Mouse (Mus musculus) mouse embryonic stem cell (cell line): ENCODE results near the gene Acsbg2.

ENCODE experiments used
- in situ Hi-C, 2 experiments: fragments of 300-500 bp; cut with MboI; formaldehyde crosslinking; loops; 1 replicate in 1 of 2; 3 replicates in 1 of 2; pipeline ENCODE4 v1.14.3; 2019 to 2020; ENCODE audit warnings: low sequenced_read_pairs in 2 of 2, low pct_unique_long_range_greater_than_20kb in 1 of 2, mixed read lengths in 1 of 2; ENCODE audit not compliant: unreplicated experiment in 1 of 2

Gene Acsbg2

DNA sequence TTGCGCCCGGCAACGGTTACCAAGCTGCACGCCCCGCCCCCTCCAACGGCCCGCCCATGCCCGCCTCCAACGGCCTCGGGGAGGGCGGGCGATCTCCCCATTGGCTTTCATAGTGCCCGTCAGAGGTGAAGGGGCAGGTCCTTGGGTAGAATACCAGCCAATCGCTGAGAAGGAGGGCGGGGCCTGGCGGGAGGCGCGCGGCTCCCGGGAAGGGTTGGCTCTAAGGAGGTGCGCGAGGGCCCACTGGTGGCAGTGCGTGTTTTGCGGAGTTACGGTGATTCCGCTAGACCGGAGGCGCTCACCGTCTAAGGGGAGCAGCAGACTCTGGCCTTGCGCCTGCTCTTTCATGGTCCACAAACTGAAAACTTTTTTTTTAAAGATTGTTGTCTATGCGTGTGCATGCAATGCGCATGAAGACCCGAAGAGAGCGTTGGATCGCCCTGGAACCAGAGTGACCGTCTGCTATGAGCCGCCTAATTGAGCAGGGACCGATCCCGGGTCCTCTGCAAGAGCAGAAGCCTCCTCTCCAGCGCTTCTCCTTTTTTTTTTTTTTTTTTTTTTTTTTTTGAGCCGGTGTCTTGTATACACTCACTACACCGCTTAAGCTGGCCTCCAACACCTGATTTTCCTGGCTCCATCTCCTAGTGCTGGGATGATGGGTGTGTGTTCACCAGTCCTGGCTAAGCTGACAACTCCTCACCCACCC lies 43.0 kb downstream of the Acsbg2 start:
- in situ Hi-C loops = no loop called here

GRCm38 (mm10) chr17:56830411-56831110 lies 43.7 kb downstream of the Acsbg2 start, which contains the start of gene Rfx2:
TSS of gene Rfx2 (minus strand) at chr17:56831013.
- in situ Hi-C loops = no loop called here

DNA sequence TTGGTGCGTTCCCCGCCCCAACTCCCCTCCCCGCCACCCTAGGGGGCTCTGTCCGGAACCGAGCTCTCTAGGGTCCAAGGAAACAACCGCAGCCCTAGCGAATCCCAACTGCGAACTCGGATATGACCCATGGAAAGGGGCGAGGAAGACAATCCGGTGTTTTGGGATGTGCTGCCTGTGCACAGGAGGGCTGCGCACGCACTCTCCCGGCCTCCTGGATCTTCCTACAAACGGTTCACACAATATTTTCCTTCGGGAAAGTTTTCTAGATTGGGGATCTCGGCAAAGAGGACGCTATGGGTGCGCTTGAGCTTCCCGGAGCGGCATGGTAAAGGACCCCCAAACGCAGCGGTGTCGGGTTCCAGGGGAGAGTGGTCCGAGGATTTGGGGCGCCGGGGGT lies 44.5 kb downstream of the Acsbg2 start:
- in situ Hi-C loops = no loop called here

GRCm38 (mm10) chr17:56829171-56829570 lies 45.1 kb downstream of the Acsbg2 start:
- in situ Hi-C loops = no loop called here

DNA sequence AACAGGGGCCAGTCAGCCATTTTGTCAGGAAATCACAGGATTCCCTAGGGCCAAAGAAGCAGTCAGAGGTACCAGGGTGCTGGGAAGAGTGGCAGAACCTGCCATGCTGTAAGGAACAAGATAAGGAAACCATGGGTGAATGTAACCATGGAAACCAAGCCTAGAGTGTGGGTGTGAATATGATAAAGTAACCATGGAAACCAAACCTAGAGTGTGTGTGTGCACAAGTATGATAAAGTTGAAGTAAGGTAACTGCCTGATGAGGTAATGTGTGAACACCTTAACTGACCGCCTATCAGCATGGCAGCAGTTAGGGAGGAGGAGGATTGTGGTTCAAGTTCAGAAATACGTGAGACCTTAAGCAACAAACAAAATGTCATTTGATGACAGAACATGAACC lies 47.5 kb downstream of the Acsbg2 start:
- in situ Hi-C loops = no loop called here

DNA sequence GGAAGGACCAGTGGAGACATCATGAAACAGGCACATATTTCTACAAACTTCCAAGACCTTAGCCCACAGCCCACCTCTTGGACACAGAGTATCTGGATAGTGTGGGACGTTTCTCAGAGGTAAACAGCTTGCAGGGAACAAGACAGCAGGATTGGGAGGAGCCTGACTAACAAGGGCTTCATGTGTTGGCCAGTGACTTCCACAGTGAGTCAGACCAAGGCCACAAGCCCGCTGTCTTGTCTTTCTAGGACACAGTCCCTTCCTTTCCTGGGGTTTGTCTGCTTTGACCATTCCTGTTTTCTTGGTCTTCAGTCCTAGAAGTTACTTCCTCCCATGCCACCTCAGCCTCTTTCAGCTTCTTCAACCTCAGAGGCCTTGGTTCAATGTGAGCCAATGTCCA lies 50.9 kb downstream of the Acsbg2 start:
- in situ Hi-C loops = no loop called here

- in situ Hi-C loops = no loop called here
Observed at GRCm38 (mm10) chr17:56822380-56822779, 51.9 kb downstream of the Acsbg2 start.

DNA sequence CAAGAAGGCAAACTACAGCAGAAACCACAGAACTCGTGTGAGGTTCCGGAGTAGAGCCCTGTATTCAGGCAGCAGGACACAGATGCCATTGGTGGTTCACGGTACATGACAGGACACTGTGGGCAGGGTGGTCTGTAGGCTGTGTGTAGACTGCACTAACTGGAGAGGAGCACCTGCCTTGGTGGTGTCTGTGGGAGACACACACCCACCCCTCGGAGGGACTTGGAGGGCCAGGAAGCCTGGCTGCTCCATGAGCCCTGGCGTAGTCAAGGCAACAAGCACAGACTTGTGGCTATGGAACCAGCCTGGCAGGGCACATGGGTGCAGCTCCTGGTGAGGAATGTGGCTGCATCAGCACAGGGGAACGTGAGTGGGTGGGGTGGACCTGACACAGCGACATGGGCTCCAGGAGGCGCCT lies 54.5 kb downstream of the Acsbg2 start:
- in situ Hi-C loops = loop anchor here in 1 of 2 experiments (5.0 kb wide), 1 partner anchor 38 kb away; no protein-coding TSS in a partner anchor

- in situ Hi-C loops = loop anchor here in 1 of 2 experiments (5.0 kb wide), 1 partner anchor 38 kb away; no protein-coding TSS in a partner anchor
Observed at GRCm38 (mm10) chr17:56819032-56819545, 55.2 kb downstream of the Acsbg2 start.

DNA sequence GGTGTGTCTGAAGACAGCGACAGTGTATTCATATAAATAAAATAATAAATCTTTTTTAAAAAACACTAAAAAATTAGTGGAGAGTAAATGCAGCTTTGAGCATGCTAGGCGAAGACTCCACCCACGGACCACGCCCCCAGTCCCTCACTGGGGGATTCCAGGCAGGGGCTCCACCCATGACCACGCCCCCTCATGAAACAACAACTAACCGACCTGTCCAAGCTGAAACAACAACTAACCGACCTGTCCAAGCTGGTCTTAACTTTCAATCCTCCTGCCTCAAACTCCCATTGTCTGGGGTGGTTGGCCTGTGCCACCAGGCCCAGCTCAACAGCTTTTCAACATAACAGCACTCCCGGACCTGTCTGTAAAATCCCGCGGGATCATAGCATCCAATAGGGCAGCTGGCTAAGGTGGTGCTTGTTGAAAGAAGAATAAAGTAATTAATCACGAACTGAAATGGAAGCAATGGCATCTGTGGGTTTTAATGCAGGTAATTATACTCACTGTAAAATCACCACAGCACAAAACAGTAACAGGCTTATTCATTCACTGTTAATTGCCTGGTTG lies 56.1 kb downstream of the Acsbg2 start:
- in situ Hi-C loops = loop anchor here in 1 of 2 experiments (5.0 kb wide), 1 partner anchor 39 kb away; no protein-coding TSS in a partner anchor

GRCm38 (mm10) chr17:56815057-56815345 lies 59.2 kb downstream of the Acsbg2 start:
- in situ Hi-C loops = loop anchor here in 1 of 2 experiments (5.0 kb wide), 1 partner anchor 42 kb away; no protein-coding TSS in a partner anchor

DNA sequence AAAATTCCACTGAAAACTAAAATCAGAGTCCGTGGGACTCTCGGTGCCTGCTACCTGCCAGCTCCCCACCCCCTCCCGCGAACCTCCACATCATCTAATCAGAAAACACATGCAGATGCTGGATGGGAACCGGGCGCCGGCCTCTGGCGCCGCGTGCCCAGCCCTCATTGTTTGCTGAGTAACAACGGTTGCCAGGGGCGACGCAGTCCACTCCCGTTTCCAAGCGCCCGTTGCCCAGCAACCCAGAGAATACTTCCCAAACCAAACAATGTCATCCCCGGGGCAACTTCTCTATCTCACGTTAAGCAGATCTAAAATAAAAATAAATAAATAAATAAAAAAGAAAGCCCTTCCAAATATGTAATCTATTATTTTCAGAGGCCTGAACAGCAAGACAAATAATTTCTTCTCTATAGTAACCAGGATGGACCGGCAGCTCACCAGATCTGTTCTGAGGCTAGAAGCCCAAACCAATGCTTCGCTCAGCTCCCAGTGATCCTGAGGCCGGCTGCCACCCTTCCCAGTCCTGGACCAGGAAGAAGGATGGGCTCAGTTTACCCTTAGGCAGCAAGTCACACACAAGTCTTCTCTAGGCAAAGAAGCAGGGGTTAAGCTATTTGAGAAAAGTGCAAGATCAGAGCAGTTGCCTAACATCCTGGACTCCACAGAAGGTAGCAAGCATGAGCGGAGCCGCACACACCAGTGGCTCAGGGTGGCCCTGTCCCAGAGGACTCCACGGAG lies 59.8 kb downstream of the Acsbg2 start:
- in situ Hi-C loops = loop anchor here (5.0 kb wide), 1 partner anchor 43 kb away; no protein-coding TSS in a partner anchor

DNA sequence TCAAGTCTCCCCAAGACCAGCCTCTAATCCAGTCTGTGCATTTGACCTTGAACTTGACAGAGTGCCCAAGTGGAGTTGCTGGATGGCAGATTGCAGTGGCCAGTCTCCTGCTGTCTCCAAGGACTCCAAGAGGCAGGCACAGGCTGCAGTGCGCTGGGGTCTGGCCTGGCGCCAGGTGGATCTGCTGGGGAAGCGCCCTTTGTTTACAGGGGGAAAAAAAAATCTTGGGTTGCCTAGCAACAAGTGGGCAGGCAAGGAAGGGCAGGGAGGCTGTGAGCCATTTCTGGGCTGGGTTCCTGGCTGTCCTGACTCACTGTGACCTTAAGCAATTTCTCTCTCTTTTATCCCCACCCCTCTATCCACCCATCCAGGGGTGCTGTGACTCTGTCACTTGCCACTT lies 64.0 kb downstream of the Acsbg2 start:
- in situ Hi-C loops = loop anchor here in 1 of 2 experiments (5.0 kb wide), 1 partner anchor 47 kb away; no protein-coding TSS in a partner anchor

- in situ Hi-C loops = loop anchor here in 1 of 2 experiments (5.0 kb wide), 1 partner anchor 129 kb away; the partner anchor contains the start of gene Mllt1
Observed at GRCm38 (mm10) chr17:56808518-56808917, 65.7 kb downstream of the Acsbg2 start.

DNA sequence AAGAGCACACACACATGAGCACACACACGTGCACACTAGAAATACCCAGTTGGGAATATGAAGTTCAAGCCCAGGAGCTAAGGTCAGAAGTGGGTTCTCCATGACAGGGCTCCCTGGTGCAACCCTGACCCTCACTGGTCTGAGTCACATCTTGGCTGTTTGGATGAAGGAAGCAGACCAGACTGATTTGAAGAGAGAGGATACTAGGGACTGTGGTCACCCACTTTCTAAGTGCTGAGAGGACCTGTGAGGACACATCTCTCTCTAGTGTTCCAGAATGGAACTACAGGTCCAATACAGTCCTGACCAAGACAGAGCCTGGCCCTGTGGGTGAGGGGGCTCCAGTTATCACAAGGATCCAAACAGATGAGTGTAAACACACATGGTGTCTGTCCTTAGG lies 68.5 kb downstream of the Acsbg2 start:
- in situ Hi-C loops = loop anchor here in 1 of 2 experiments (5.0 kb wide), 1 partner anchor 132 kb away; the partner anchor contains the start of gene Mllt1

DNA sequence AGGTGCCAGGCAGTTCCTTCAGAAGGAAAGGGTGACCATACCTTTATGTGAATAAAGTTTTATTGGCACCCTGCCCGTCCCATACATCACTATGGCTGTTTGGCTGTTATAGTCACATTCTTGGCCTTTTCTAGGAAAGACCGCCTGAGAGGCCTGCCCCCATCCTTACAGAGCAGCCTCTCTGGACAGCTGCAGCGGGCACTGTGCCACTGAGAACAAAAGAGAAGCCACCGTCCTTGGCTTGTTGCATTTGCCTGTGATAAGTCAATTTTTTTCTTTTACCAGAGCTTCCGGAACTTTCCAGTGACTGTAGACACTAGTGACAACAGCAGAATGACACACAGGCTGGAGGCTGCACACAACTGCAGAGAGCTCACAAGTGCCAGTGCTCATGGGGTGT lies 69.3 kb downstream of the Acsbg2 start:
- in situ Hi-C loops = loop anchor here in 1 of 2 experiments (5.0 kb wide), 1 partner anchor 132 kb away; the partner anchor contains the start of gene Mllt1

DNA sequence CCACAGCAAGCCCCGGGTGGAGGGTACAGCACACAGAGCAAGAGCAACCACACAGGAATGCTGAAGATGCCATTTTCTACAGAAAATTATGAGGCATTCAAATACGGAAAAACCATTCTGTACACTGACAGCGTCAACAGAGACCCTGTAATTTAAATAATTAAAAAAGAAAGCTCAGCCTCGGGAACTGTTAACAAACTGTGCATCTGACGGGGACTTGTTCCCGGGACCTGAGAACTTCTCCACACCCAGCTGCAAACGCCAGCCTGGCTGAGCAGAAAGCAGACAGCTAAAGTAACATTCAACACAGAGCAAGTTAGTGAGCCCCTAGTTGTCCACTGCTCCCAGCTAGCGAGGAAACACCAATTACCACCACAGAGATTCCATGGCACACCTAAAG lies 72.2 kb downstream of the Acsbg2 start:
- in situ Hi-C loops = no loop called here

- in situ Hi-C loops = no loop called here
Observed at GRCm38 (mm10) chr17:56799276-56799675, 75.0 kb downstream of the Acsbg2 start.
